ENCODE assay signal across 7 mouse cellular contexts in the genomic region with DNA sequence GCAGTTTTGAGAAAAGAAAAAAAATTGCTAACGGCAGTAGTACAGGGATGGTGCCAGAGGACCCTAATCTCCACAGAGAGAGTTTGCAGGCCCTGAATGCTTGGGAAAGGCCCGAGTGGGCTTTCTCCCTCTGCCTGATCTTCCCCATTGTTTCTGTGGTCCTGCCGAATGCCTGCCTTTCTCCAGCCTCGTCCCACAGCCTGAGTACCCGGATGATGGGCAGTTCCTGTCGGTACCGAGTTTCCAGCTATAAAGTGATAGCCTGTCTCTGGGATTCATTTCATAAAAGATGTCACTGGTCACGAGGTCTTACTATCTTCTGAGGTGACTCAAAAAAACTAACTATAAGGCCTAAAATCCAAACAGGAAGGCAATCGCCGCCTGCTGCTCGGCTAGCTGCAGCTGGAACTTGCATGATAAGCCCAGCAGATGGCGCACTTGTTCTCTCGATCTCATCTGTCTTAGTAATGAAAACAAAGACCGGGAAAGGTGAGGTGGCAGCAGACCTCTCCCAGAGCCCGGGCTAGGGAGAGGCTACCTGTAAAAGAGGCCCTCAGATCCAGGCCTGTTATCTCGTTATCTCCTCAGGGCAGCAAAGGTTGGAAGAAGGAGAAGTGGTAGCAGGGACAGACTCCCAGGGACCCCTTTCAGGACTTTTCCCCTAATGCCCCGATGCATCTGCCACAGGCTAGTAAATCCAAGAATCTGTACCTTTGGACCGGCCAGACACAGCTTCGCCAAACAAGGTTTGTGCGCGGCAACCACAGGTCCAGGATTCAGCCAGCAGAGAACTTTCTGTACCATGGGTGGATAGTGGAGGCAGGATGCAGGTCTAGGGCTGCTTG. TPM values are rescaled to one million over a fixed set of nuclear protein-coding genes. Genes with fewer than 3 reads are reported as not detected.
DNase-seq lines count a peak whose midpoint lies in the region; ATAC-seq lines count a peak whose summit lies in the region.

No protein-coding gene starts in this region.

- peak; percentile 86 for ATAC-seq in midbrain, embryonic 13.5 days

- H3K4me3 ChIP-seq in embryonic facial prominence, embryonic 10.5 days = peak overlapping the region; percentile 30; the same call in 1 of the 2 replicates
- peak overlapping the region; percentile 32 for H3K4me3 ChIP-seq in limb, embryonic 10.5 days
- H3K4me3 ChIP-seq in midbrain, embryonic 13.5 days (replicated peaks) = peak overlapping the region; percentile 8; the same call in 1 of the 2 replicates

- DNase-seq in adrenal gland, adult 8-10 months = peak; percentile 35
- peak; percentile 86 for DNase-seq in embryonic facial prominence, embryonic 10.5 days (ENCODE audit: low spot score)
- peak; percentile 71 to 88 for DNase-seq in heart, adult 18-20 months
- peak; percentile 87 for DNase-seq in kidney, adult 18-20 months
- peak; percentile 89 for DNase-seq in limb, embryonic 10.5 days (ENCODE audit: low spot score)
- peak; percentile 21 for DNase-seq in spleen, adult 12 weeks (ENCODE audit: low spot score)

- no peaks in the 10 kb centered on the region for H3K27me3 ChIP-seq in embryonic facial prominence, embryonic 10.5 days (replicated peaks; ENCODE audit: low read depth, poor library complexity, severe bottlenecking)
- 0 out of 2 replicates have a peak, but pooled peaks cover 5% of the 10 kb centered on the region for H3K27me3 ChIP-seq in limb, embryonic 10.5 days (ENCODE audit: low read depth, poor library complexity, severe bottlenecking)
- H3K27me3 ChIP-seq in midbrain, embryonic 13.5 days = no peaks in the 10 kb centered on the region

- H3K9me3 ChIP-seq in embryonic facial prominence, embryonic 10.5 days = no peaks in the 10 kb centered on the region
- no peaks in the 10 kb centered on the region for H3K9me3 ChIP-seq in limb, embryonic 10.5 days (replicated peaks)
- 0 out of 2 replicates have a peak, but pooled peaks cover 6% of the 10 kb centered on the region for H3K9me3 ChIP-seq in midbrain, embryonic 13.5 days

- peak overlapping the region; percentile 37 for H3K4me2 ChIP-seq in midbrain, embryonic 13.5 days (replicated peaks)

- H3K36me3 ChIP-seq in embryonic facial prominence, embryonic 10.5 days (replicated peaks) = peaks cover 19% of the 10 kb centered on the region
- H3K36me3 ChIP-seq in limb, embryonic 10.5 days = peaks cover 5% of the 10 kb centered on the region
- peaks cover 18% of the 10 kb centered on the region for H3K36me3 ChIP-seq in midbrain, embryonic 13.5 days

- peak overlapping the region; percentile 75 for H3K27ac ChIP-seq in embryonic facial prominence, embryonic 10.5 days (replicated peaks)
- peak overlapping the region; percentile 73 for H3K27ac ChIP-seq in limb, embryonic 10.5 days
- H3K27ac ChIP-seq in midbrain, embryonic 13.5 days = peak overlapping the region; percentile 67

- H3K4me1 ChIP-seq in embryonic facial prominence, embryonic 10.5 days = peaks cover 15% of the 10 kb centered on the region
- H3K4me1 ChIP-seq in limb, embryonic 10.5 days = peaks cover 14% of the 10 kb centered on the region; the same call in 1 of the 2 replicates
- H3K4me1 ChIP-seq in midbrain, embryonic 13.5 days (replicated peaks) = peaks cover 26% of the 10 kb centered on the region

- WGBS in embryonic facial prominence, embryonic 10.5 days = 26% methylated on average over 21 of the region's 21 CpGs
- WGBS in limb, embryonic 10.5 days = 33% methylated on average over 21 of the region's 21 CpGs
- 15% methylated on average over 21 of the region's 21 CpGs for WGBS in midbrain, embryonic 13.5 days

- H3K9ac ChIP-seq in midbrain, embryonic 13.5 days (replicated peaks) = peak overlapping the region; percentile 47; the same call in 1 of the 2 replicates

RNA-seq across cellular contexts. Expression of a gene that starts 19.7 kb away (rescaled TPM):
- 10 to 100 TPM; 42.1 to 54.8 (median 44.4) TPM for total RNA-seq in adrenal gland, adult 8-10 months (2022)
- 60.6 and 61.8 TPM in 2 replicates for polyA plus RNA-seq in embryonic facial prominence, embryonic 10.5 days (2016; fragmentation: Nextera tagmentation; extraction: Ambion mirVana)
- total RNA-seq in heart, adult 18-20 months (2021) = 10 to 100 TPM; 28.2 to 32.0 TPM
- 60.7 and 62.5 TPM in 2 replicates for polyA plus RNA-seq in limb, embryonic 10.5 days (2016; fragmentation: Nextera tagmentation; extraction: Ambion mirVana)
- polyA plus RNA-seq in midbrain, embryonic 13.5 days (2015; fragmentation: Nextera tagmentation; extraction: Ambion mirVana) = 103 and 106 TPM in 2 replicates

RNA-seq across cellular contexts. Expression of a gene that starts 22.9 kb away (rescaled TPM):
- 1 to 10 TPM; 3.7 to 9.2 (median 4.7) TPM for total RNA-seq in adrenal gland, adult 8-10 months (2022)
- polyA plus RNA-seq in embryonic facial prominence, embryonic 10.5 days (2016; fragmentation: Nextera tagmentation; extraction: Ambion mirVana) = 21.5 and 22.8 TPM in 2 replicates
- total RNA-seq in heart, adult 18-20 months (2021) = 1 to 10 TPM; 1.5 to 2.3 TPM
- 19.5 and 22.4 TPM in 2 replicates for polyA plus RNA-seq in limb, embryonic 10.5 days (2016; fragmentation: Nextera tagmentation; extraction: Ambion mirVana)
- 7.7 and 9.3 TPM in 2 replicates for polyA plus RNA-seq in midbrain, embryonic 13.5 days (2015; fragmentation: Nextera tagmentation; extraction: Ambion mirVana)

Comparison
In these comparisons a context has a peak if more than half of its experiments do, and no peak if none do; other contexts are left out.
1. Peak in every context shown above with its lines: DNase-seq, ATAC-seq, H3K4me3 ChIP-seq and H3K27ac ChIP-seq.
2. DNase-seq: peak in every context shown above with its lines; median percentile 89 in limb, embryonic 10.5 days; 87 in kidney, adult 18-20 months; 86 in embryonic facial prominence, embryonic 10.5 days; 80 in heart, adult 18-20 months; 35 in adrenal gland, adult 8-10 months; 21 in spleen, adult 12 weeks.